Mouse (Mus musculus): ENCODE results near the gene Gm49661. TPM values are rescaled to one million over a fixed set of nuclear protein-coding genes. Genes with fewer than 3 reads are reported as not detected.

Gm49661 gene
- total and polyA plus RNA-seq, 3 experiments: 3.1 TPM; not detected in 2

DNA sequence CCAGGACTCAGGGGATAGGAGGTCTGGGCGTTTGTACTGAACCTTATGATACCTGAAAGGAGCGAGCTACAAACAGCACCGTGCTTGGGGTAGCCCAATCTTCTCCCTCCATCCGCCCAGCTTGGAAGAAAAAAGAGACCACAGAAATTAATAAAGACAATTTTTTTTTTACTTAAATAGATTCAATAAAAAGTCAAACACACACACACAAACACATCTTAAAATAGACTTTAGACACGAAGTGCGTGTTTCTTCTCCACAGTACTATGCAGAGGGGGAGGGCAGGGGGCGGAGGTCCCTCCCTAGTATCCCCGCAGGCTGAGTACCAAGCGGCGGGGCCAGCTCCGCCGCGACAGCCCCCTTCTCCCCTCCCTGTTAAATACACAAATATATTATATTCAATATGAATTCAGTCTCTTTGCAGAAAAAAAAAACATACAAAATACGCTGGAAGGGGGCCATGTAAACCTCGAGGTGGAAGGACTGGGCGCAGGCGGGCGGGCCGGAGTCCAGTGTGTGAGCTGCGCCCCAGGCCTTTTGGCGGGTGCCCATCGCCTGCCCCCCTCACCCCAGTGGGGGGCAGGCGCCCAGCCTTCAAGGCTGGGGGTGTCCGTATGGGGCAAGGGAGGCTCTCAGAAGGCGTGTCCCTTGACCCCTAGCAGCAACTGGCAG, 7.7 kb upstream of the Gm49661 start:
- no peaks in the 10 kb centered on the region for H3K27me3 ChIP-seq (replicated peaks)
- TF ChIP-seq NELFE (IDR thresholded peaks at IDR 0.05; ENCODE audit: low read depth, low read length) (0 out of 2 replicates have a peak, but pooled peaks have one; percentile 15), CHD1 (IDR thresholded peaks at IDR 0.05; ENCODE audit: low read depth, low read length) (peak; percentile 96), ZNF384 (IDR thresholded peaks at IDR 0.05; ENCODE audit: low read depth, low read length) (no peak)
- peak overlapping the region; percentile 93 for H3K27ac ChIP-seq (ENCODE audit: insufficient read depth, low read depth)
- peaks cover 5 to 29% of the 10 kb centered on the region in 2 experiments for H3K4me1 ChIP-seq (ENCODE audit: control insufficient read depth in 1 of 2, insufficient read depth in 2 of 2)
- dilution Hi-C loops (cut with MboI; ENCODE audit: extremely low pct_ligation_motif_present, extremely low pct_unique_long_range_greater_than_20kb, low sequenced_read_pairs) (no loop called here), in situ Hi-C loops (cut with MboI; ENCODE audit: low pct_ligation_motif_present, low pct_unique_long_range_greater_than_20kb, low sequenced_read_pairs) (no loop called here)
- peaks cover 13 to 24% of the 10 kb centered on the region in 2 experiments for H3K36me3 ChIP-seq (replicated peaks in 1 of 2; ENCODE audit: control insufficient read depth in 1 of 2, insufficient read depth in 1 of 2, low read length in 1 of 2)
- H3K9me3 ChIP-seq (replicated peaks; ENCODE audit: low read length): no peaks in the 10 kb centered on the region
- DNase-seq (ENCODE audit: extremely low read depth): no peak
- H3K4me3 ChIP-seq (replicated peaks in 1 of 3; ENCODE audit: low read depth in 2 of 3, low read length in 2 of 3, poor library complexity in 1 of 3): peak overlapping the region; percentile 82 to 94 (median 92)
- H3K79me2 ChIP-seq (replicated peaks; ENCODE audit: control insufficient read depth, extremely low read depth, insufficient read depth, poor library complexity, severe bottlenecking): peaks cover 20% of the 10 kb centered on the region
- no peak overlapping the region for H3K4me2 ChIP-seq (ENCODE audit: insufficient read depth, low read depth, poor library complexity, severe bottlenecking)
- peak overlapping the region; percentile 81 for H3K9ac ChIP-seq (ENCODE audit: insufficient read depth, low read depth)

DNA sequence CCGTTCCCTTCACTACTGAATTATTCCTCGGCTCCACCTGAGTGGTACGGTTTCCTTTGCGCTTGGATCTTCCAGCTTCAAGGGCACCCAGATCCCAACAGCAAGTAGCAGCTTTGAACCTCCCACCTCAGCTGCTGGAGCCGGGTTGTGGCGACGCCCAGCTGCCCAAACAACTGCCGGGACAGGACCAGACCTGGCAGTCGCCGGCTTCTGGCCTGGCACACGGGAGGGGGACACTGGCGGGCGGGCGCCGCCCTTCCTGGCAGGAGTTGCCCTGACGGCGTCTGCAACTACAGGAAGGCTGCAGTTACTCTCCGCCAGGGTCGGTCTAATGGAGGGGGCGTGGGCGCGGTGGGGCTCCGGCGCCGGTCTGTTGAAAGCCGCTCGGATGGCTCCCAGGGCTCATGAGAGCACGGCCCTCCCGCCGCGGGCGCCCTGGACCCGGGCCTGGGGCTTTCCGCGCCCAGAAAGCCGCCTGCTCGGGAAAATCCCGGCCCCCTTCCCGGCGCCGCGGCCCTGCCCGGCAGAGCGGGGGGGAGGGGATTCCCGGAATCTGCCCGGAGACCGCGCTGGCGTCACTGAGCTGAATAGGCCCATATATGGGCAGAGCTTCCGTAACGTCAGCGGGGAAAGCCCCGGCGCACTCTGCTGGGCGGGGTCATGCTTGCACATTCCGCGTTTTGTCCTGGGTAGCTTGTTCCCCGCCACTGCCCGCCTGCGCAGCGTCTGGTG, 7.0 kb upstream of the Gm49661 start:
- Histone ChIP-seq H3K9ac (ENCODE audit: insufficient read depth, low read depth) (peak overlapping the region; percentile 81), H3K27me3 (replicated peaks) (no peaks in the 10 kb centered on the region), H3K4me2 (ENCODE audit: insufficient read depth, low read depth, poor library complexity, severe bottlenecking) (peak overlapping the region; percentile 98), H3K4me3 (replicated peaks in 1 of 3; ENCODE audit: low read depth in 2 of 3, low read length in 2 of 3, poor library complexity in 1 of 3) (peak overlapping the region; percentile 82 to 94 (median 92)), H3K79me2 (replicated peaks; ENCODE audit: control insufficient read depth, extremely low read depth, insufficient read depth, poor library complexity, severe bottlenecking) (peaks cover 20% of the 10 kb centered on the region), H3K36me3 (replicated peaks in 1 of 2; ENCODE audit: control insufficient read depth in 1 of 2, insufficient read depth in 1 of 2, low read length in 1 of 2) (peaks cover 20 to 31% of the 10 kb centered on the region in 2 experiments), H3K27ac (ENCODE audit: insufficient read depth, low read depth) (peak overlapping the region; percentile 93), H3K4me1 (ENCODE audit: control insufficient read depth in 1 of 2, insufficient read depth in 2 of 2) (peaks cover 0 to 22% of the 10 kb centered on the region in 2 experiments; a peak in 2 of 4 replicates), H3K9me3 (replicated peaks; ENCODE audit: low read length) (no peaks in the 10 kb centered on the region)
- dilution Hi-C loops (cut with MboI; ENCODE audit: extremely low pct_ligation_motif_present, extremely low pct_unique_long_range_greater_than_20kb, low sequenced_read_pairs) (no loop called here), in situ Hi-C loops (cut with MboI; ENCODE audit: low pct_ligation_motif_present, low pct_unique_long_range_greater_than_20kb, low sequenced_read_pairs) (no loop called here)
- peak; percentile 91 for DNase-seq (ENCODE audit: extremely low read depth)
- TF ChIP-seq NRF1 (IDR thresholded peaks at IDR 0.05; ENCODE audit: low read depth, low read length) (peak; percentile 78), POLR2A (IDR thresholded peaks at IDR 0.05; ENCODE audit: low read depth, low read length) (peak; percentile 79; the same call in 1 of the 2 replicates), JUN (IDR thresholded peaks at IDR 0.05; ENCODE audit: insufficient read depth, low read depth, low read length) (no peak), ZC3H11A (IDR thresholded peaks at IDR 0.05; ENCODE audit: low read depth, low read length) (no peak), HCFC1 (IDR thresholded peaks at IDR 0.05; ENCODE audit: low read depth, low read length) (peak; percentile 64), RAD21 (IDR thresholded peaks at IDR 0.05; ENCODE audit: low read depth, low read length) (no peak), MYC (IDR thresholded peaks at IDR 0.05; ENCODE audit: low read depth, low read length) (no peak), TCF12 (IDR thresholded peaks at IDR 0.05; ENCODE audit: low read depth, low read length) (peak; percentile 94), BHLHE40 (IDR thresholded peaks at IDR 0.05; ENCODE audit: low read depth, low read length) (peak; percentile 81), TBP (conservative IDR thresholded peaks at IDR 0.05; ENCODE audit: low read depth, low read length) (0 out of 2 replicates have a peak, but pooled peaks have one; percentile 56), IRF4 (IDR thresholded peaks at IDR 0.05; ENCODE audit: low read depth, low read length) (peak; percentile 84), USF1 (IDR thresholded peaks at IDR 0.05; ENCODE audit: low read depth, low read length) (no peak), CHD2 (IDR thresholded peaks at IDR 0.05; ENCODE audit: low read length) (peak; percentile 96), MEF2A (IDR thresholded peaks at IDR 0.05; ENCODE audit: borderline replicate concordance, low read depth, low read length) (peak; percentile 93), CTCF (conservative IDR thresholded peaks at IDR 0.05 in 1 of 2, IDR thresholded peaks at IDR 0.05 in 1 of 2; ENCODE audit: low read depth in 2 of 2, low read length in 2 of 2) (0 out of 4 replicates have a peak, but pooled peaks of 1 of the 2 experiments have one; percentile 1), E2F4 (IDR thresholded peaks at IDR 0.05; ENCODE audit: insufficient replicate concordance, low read depth, low read length) (no peak), ELF1 (IDR thresholded peaks at IDR 0.05; ENCODE audit: low read depth, low read length) (peak; percentile 81), SIN3A (IDR thresholded peaks at IDR 0.05; ENCODE audit: low read length) (peak; percentile 96), ZKSCAN1 (IDR thresholded peaks at IDR 0.05; ENCODE audit: borderline replicate concordance, low read depth, low read length) (peak; percentile 17; the same call in 1 of the 2 replicates), JUND (conservative IDR thresholded peaks at IDR 0.05; ENCODE audit: low read depth, low read length) (no peak), EP300 (IDR thresholded peaks at IDR 0.05; ENCODE audit: low read length) (no peak), GABPA (IDR thresholded peaks at IDR 0.05; ENCODE audit: insufficient replicate concordance, low read depth, low read length) (no peak), PAX5 (IDR thresholded peaks at IDR 0.05; ENCODE audit: low read length) (no peak), POLR2AphosphoS2 (IDR thresholded peaks at IDR 0.05; ENCODE audit: low read depth, low read length) (no peak; the same call in 1 of the 2 replicates), UBTF (IDR thresholded peaks at IDR 0.05; ENCODE audit: low read depth, low read length) (peak; percentile 95), MAFK (IDR thresholded peaks at IDR 0.05; ENCODE audit: insufficient replicate concordance, low read length) (peak; percentile 65; the same call in 1 of the 2 replicates), MAZ (IDR thresholded peaks at IDR 0.05; ENCODE audit: low read depth, low read length) (peak; percentile 98)
